Comparison of ENCODE assay signal across 15 mouse cellular contexts in genomic region chr15:51657621-51658020, GRCm38 (mm10).
"Had no signal": no experiment of that assay in that cellular context is flagged by ENCODE, and none has a peak within 500 bp of the region (broad histone marks: within the 10 kb centered on the region; RNA-seq: fewer than 3 reads in every experiment).

No protein-coding gene starts in this region.

- H3K9me3 ChIP-seq: lung, embryonic 15.5 days; stomach, embryonic 15.5 days had no signal

- H3K9ac ChIP-seq: lung, embryonic 15.5 days; midbrain, embryonic 12.5 days; neural tube, embryonic 12.5 days; stomach, embryonic 15.5 days had no signal

- H3K4me2 ChIP-seq: lung, embryonic 15.5 days; midbrain, embryonic 12.5 days; neural tube, embryonic 12.5 days; stomach, embryonic 15.5 days had no signal

- H3K4me1 ChIP-seq: lung, embryonic 15.5 days; midbrain, embryonic 12.5 days; neural tube, embryonic 12.5 days; stomach, embryonic 15.5 days had no signal

- H3K36me3 ChIP-seq: lung, embryonic 15.5 days; midbrain, embryonic 12.5 days; neural tube, embryonic 12.5 days; stomach, embryonic 15.5 days had no signal

- ATAC-seq: lung, postnatal 0 days had no signal

- H3K27me3 ChIP-seq: lung, embryonic 15.5 days; megakaryocyte, embryonic 14.5 days; midbrain, embryonic 12.5 days; neural tube, embryonic 12.5 days; stomach, embryonic 15.5 days had no signal

- H3K27ac ChIP-seq: lung, embryonic 15.5 days; macrophage; midbrain, embryonic 12.5 days; neural tube, embryonic 12.5 days; stomach, embryonic 15.5 days; stomach, postnatal 0 days had no signal

- DNase-seq: lung, adult 2 months; lung, postnatal 14 days; lung, postnatal 36 days; midbrain, embryonic 14.5 days; right cerebral cortex, postnatal 14 days; thymus, adult 2 months; thymus, postnatal 36 days had no signal

- H3K4me3 ChIP-seq: lung, embryonic 15.5 days; megakaryocyte, embryonic 14.5 days; midbrain, embryonic 12.5 days; neural tube, embryonic 12.5 days; stomach, embryonic 15.5 days had no signal
